Comparison of ENCODE assay signal across 14 mouse cellular contexts in the genomic region with DNA sequence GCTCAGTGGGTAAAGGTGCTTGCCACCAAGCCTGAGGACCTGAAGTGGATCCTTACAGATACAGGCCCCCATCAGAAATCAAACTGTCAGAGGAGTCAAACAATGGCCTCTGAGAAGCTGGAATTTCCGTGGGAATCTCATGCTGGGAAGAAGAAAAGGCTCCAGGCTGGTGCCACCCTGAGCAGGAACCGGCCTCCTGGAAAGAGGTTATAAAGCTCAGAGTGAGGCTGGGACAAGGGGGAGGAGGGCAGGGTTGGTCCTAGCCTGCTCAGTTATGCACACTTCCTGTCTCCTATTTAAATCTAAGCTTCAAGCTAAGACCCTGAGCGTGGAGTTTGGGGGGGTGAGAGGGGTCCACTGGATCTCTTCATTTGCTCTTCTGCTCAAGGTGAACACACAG.
"Had no signal": no experiment of that assay in that cellular context is flagged by ENCODE, and none has a peak within 500 bp of the region (broad histone marks: within the 10 kb centered on the region; RNA-seq: fewer than 3 reads in every experiment).

No protein-coding gene starts in this region.

- H3K4me1 ChIP-seq: liver, embryonic 12.5 days had no signal

- ATAC-seq: liver, embryonic 12.5 days had no signal

- DNase-seq: kidney, adult 8-10 months; kidney, postnatal 36 days; lung, embryonic 14.5 days; lung, postnatal 10 days; lung, postnatal 4 days; retina, postnatal 1 day; right cerebral cortex, postnatal 4 days; spleen, adult 18-20 months; thymus, adult 18-20 months; thymus, postnatal 25 days had no signal

- H3K27me3 ChIP-seq: limb, embryonic 15.5 days; liver, embryonic 12.5 days; midbrain, embryonic 12.5 days; neural tube, embryonic 13.5 days had no signal

- H3K27ac ChIP-seq: liver, embryonic 12.5 days; midbrain, embryonic 12.5 days; neural tube, embryonic 13.5 days had no signal

- H3K9ac ChIP-seq: limb, embryonic 15.5 days; liver, embryonic 12.5 days; lung, embryonic 14.5 days; midbrain, embryonic 12.5 days; neural tube, embryonic 13.5 days had no signal

- H3K36me3 ChIP-seq: limb, embryonic 15.5 days; liver, embryonic 12.5 days; midbrain, embryonic 12.5 days; neural tube, embryonic 13.5 days had no signal

- H3K9me3 ChIP-seq: limb, embryonic 15.5 days; liver, embryonic 12.5 days; midbrain, embryonic 12.5 days; neural tube, embryonic 13.5 days had no signal

- H3K4me3 ChIP-seq: limb, embryonic 15.5 days; liver, embryonic 12.5 days; midbrain, embryonic 12.5 days; neural tube, embryonic 13.5 days had no signal

- H3K4me2 ChIP-seq: limb, embryonic 15.5 days; liver, embryonic 12.5 days; lung, embryonic 14.5 days; midbrain, embryonic 12.5 days; neural tube, embryonic 13.5 days had no signal
